Mouse (Mus musculus) brain, embryonic 18.5 days (tissue): Measurements from ENCODE around the gene Gramd1b.

Source experiments
- DNase-seq: peaks from one replicate; pipeline ENCODE4 v3.0.0-alpha.2; 2012; ENCODE audit warnings: low read depth, low spot score

The Gramd1b gene

DNA sequence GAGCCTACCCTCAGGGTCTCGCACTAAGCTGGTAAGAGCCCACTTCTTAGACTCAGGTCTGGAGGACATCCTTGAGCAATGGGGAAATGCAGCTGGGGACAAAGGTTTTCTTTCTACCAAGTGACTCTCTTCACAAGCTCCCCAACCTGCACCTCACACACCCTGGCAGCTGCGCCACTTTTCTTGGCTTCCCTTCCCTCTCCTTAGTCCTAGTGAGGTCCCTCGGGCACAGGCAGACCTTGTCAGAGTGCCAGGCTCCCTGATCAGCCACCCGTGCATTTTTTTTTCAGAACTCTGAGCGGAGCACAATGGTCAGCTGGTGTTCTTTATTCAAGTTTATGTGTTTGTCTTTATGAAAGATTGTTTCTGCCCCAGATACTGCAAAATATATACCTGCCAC is 194.5 kb downstream of the Gramd1b start:
- no peak for DNase-seq

DNA sequence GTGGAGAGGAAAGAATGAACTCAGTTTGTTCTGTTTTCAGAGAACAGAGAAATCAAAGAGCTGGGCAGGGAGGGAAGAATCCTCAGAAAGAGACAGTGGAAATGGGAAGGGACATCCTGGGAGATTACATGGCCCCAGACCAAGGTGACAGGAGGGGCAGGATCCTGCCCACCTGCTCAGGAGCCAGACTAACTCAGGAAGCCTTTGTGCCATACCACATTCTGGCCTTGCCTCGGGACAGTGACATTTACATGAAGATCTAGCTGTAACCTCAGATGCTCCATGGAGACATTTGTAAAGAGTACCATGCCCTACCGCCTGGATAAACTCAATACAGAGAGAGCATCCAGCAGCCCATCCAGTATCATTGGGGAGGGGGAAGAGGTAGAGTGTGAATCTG is 196.6 kb downstream of the Gramd1b start:
- DNase-seq = no peak

DNA sequence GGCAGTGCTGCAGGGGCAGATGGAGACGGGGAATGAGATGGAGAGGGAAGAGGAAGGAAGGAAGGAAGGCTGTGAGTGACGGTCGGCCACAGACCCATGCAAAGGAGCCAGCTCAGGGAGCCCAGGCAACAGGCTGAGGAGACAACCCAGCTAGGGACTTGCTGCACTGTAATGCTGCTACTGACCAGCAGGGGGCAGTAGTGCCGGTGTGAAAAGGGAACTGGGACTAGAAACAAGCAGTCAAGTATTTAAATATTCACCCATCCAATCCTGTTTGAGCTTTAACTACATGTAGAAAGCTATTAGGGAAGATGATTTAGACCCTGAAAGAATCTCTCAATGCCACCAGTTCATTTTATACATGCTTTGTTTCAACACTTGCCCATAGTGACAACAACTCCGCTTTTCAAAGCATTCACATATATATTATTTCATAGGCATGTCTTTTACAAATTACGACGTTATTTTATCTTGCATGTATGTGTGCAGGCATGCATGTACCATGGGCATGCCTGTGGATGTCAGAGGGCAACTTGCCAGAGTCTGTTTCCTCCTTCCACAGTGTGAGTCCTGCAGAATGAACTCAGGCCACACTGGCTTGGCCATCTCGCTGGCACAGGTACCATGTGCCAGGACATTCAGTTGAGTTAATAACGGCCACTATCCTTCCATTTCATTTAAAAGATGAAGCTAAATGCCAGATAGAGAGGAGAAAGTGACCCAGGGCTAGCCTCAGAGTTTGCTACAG is 197.4 kb downstream of the Gramd1b start:
- no peak for DNase-seq

DNA sequence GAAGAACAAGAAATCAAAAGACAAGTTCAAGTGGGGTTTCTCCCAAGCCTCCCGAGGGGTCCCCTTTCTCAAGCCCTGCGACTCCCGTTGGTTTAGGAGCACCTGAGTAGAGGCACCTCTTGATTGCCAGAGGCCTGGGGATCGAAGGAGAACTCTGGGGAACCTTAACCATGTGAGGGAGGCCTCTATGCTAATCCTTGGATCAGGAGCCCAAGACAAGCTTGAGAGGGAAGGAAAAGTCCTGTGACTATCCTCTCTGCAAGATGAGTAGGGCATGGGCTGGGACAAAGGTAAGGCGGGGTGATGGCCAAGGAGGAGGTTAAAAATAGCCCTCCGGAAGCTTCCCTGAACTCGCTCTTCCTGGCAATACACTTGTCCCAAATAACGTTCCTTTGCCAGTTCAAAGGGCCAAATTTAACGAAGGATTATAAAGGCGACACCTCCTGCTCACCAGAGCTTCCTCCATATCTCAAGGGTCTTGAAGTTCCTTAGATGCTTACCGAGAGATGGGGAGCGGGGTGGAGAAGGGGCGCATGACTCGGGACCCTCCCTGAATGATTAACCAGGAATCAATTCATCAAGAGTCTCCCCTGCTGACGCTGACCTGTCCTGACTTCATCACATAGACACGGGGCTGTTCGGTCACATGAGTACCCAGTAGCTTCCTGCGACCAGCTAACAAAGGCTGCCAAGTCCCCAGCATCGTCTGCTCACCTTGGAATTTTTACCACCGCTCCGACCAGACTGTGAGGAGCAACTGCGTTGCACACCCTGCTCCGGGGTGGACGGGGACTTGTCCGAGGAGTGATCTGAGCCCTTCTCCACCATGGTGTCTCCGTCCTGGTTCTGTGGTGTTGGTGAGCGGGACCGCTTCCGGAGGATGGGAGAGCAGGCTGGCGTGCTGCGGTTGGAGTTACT is 198.2 kb downstream of the Gramd1b start:
- no peak for DNase-seq

DNA sequence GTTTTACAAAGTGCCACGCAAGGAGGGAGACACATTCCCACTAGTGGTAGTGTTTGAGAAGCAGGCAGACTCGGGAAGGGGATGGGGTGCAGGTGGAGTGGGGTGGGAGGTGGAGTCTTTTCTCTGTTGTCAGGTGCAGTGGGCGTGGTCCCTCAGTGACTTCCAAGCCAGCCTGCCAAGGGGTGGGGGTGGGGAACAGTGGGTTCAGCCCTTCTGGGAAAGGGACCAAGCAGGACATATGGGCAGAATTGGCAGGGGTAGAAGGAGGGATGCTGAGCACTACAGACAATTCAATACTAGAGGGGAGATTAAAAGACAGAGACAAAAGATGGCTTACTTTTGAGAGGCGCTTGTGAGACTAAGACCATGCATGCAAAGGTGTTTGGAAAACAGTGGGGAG is 198.9 kb downstream of the Gramd1b start:
- no peak for DNase-seq

DNA sequence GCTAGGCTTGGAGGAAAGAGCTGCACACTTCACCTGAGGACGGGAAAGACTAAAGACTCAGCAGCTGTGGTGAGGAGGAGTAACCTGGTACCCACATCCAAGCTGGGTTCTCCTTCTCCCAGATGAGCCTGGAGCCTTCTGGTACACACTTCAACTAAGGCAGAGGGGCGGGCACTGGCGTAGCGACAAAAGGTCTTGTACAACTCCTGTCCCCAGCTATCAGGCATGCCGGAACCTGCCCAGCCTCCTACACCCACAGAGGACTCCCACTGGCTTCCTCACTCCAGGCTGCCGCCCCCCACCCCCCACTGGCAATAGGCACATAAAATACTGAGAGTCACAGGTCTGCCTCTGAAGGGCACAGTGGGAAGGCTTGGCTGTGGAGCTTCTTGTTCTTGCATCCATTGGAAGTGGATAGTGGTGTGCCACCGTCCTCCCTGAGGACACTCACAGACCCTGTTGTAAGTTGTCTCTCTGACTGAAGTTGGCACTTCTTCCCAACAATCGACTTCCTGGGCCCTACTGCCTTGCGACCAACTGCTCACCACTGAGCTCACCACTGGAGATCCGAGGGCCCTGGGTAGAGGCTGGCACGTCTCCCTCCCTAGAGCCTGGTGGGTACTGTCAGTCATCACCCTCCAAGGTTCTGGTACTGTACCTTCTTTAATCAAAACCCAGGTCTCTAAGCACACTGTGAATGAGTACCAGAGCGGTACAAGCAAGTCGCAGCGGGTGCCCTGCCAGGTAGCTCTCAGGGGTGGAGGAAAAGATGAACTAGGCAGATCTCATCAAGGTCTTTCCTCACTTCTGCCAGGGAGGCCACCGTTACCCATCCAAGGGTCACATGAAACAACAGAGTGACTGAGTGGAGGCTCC is 199.5 kb downstream of the Gramd1b start:
- no peak for DNase-seq

DNA sequence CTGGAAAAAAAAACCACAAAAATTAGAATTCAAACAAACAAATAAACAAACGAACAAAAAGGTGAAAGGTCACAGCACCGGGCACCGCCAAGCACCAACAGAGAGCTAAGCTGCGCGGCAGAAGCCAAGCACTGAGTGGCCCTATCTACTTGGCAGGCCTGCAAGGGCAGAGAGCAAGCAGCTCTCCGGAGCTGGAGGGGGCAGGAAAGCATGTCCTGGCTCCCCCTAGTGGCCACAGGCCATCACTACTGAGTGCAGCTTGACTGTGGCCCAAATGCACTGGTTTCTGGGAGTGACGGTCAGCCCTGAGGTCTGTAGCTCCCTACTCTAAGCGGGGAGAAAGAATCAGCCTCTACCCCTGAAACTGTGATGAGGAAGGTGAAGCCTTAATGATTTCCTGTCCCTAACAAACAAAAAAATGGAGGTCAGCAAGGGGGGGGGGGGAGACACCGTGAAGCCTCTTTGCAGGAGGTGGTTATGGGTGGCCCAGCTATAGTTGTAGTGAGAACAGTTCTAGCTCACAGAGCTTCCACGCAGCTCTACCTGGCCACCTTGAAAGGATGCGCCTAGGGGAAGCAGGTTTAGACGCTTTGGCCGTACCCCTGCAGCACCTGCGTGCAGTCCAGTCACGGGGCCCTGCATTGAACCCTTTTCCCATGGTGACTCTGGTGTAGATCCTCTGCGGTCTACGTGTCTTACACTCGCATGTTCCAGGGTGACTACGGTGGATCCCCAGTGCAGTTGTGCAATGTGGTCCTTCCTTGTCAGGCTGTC is 200.4 kb downstream of the Gramd1b start:
- DNase-seq = no peak

DNA sequence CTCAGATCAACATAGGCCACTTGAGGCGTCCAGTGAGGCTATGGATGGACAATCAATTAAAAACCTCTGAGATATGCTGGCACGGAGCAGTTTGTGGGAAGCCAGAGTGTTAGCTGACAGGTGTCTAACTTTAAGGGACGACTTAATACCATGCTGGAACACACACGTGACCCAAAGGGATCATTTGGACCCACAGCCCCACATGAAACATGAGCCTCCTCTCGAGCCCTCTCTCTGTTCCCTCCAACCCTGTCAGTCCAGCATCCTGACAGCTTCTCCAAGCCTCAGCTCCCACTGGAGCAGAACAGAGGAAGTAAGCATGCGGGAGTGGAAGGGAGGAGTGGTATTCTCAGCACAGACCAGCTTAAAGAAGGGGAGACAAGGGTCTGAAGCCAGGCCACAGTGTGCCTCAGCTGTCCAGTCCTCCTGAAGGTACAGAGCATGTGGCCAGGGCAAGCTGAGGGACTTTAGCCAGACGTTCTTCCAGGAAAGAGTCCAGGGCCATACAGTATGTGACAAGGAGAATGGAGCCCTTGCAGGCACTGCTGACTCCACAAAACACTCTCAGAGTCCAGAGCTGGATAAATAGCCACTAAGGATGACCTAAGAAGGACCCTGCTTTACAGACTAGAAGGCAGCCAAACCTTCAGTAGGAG is 204.8 kb downstream of the Gramd1b start:
- DNase-seq = no peak

DNA sequence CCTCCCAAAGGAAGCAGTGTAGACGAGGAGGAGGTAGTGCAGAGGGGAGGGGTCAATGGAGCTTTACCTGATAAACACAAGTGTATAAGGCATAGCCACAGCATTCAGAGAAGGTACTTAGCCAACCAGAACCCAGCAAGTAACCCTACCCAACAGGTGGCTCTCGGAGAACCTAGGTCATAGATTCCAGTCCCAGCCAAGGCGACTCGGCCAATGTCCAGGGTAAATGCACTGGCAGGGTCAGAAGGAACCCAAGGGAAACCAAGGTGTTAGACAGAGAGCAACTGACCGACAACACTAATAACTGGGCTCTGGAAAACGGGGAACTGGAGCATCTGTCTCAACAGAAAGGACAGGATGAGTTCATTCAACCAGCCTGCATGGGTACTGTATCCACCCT is 206.4 kb downstream of the Gramd1b start:
- DNase-seq = no peak

DNA sequence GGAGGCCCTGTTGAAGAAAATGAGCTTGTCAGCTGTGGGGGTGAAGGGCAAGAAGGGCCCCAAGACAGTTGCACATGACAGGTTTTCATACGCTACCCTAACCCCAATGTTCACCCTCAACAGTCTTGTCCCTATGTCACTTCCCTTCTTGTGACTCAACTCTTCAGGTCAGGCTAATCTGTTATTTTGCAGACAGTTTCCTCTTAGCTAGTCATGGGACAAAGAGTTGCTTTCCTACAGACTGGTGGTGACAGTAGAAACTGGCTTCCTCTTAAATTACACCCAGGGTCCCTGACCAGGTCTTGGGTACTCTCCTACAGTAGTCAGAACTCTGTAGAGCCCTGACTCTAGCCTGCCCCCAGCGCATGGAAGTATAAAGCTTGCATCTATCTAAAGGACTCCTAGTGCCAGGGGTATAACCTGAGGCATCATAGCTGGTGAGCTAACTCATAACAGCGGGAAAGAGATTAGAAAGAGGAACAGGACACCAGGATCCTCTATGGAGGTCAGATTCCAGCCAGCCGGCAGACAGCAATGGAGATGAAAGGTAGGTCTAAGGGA is 206.9 kb downstream of the Gramd1b start:
- no peak for DNase-seq

DNA sequence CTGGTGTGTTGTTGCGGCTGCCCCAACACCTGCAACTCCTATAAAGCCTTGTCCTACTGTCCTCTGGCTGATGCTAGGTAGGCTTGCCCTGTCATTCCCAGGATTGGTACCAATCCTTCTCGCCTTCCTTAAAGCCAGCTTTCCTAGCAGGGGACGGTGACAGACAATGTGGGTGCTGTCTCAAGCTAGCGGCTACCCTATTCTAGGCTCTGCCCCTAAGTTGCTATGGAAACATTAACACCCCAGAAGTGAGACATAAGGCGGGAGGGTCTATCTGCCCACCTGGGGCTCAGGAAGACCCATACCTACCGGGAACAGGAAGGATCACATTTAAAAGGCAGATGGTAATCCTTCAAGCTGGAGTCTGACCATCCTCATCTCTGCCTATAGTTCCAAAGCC is 207.4 kb downstream of the Gramd1b start:
- DNase-seq = no peak

DNA sequence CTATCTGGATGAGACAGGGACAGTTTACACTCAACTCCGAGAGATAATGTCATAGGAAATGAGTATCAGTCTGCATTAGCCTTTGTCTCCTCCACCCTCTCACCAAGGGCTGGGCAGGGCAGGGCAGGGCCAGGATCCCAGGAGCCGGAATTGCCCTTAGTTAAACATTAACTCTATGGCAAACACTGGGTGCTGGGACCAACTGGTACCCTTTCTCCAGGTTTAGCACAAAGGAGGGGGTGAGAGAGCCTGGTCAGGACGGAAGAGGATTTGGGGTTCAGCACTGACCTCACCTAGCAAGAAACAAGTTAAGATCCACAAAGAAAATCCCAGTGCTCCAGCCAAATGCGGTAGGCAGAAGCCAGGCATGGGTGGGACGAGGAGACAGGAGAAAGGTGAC is 208.0 kb downstream of the Gramd1b start:
- DNase-seq = no peak

DNA sequence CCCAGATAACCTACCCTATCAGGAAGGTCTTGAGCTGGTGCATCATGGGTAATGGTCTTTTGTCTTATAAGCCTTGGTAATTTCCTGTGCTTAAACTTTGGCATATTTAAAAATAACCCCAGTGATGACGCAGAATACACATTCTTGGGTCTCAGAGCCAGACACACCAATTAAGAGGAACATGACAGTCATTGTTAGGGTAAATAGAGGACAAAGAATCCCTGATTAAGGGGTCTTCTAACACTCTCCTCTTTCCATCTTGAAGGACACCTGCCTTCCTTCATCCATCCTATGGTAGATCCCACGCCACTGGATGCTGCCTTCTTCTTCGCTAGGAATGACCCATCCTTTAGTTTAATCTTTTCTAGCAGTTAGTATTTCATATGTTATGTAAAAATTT is 208.8 kb downstream of the Gramd1b start:
- DNase-seq = no peak

DNA sequence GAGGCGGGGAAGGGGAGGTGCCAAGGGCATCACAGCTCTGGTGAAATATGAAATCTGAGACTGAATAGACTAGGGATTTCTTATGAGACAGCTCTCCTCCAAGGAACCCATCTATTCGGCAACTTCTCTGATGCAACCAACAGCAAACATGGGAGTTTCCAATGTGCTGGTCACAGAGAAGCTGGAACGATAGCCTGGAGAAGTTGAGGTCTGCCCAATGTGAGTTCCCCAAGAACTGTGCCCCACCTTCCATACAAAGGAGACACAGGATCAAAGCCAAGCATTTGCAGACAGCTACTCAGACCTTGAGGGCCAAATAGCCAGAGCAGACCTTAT is 209.5 kb downstream of the Gramd1b start:
- DNase-seq = no peak

DNA sequence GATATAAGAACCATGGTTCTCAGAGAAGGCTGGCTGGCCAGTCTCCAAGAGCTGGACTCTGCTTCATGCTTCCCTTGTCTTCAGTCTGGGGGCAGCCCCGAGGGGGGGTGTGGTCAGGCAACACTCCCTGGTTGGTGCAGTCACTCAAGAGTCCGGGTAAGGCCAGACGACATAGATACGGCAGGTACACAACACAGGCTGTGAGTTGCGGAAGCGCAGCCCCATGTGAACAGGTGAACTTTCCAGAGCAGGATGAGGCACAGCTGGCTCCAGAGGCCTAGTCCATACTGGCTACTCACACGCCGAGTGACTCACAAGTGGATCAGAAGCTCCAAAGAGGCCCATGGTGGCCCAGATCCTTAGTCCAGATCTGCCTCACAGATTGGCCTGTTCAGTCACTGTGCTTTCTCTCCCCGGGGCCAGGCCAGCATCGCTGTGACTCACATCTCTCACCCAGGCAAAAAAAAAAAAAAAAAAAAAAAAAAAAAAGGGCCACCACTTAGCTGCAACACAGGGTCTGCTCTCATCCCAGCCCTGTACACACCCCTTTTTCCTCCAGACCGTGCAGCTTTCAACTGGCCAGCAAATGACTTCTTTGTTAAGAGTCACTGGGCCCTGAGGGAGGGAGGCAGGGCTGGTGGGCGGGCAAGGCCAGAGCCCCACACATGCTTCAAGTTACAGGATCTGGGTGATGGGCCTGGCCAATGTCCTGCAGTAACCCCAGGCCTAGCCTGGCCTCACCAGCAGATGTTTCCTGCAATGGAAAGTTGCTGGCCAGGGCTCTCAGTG is 210.1 kb downstream of the Gramd1b start:
- DNase-seq = no peak

DNA sequence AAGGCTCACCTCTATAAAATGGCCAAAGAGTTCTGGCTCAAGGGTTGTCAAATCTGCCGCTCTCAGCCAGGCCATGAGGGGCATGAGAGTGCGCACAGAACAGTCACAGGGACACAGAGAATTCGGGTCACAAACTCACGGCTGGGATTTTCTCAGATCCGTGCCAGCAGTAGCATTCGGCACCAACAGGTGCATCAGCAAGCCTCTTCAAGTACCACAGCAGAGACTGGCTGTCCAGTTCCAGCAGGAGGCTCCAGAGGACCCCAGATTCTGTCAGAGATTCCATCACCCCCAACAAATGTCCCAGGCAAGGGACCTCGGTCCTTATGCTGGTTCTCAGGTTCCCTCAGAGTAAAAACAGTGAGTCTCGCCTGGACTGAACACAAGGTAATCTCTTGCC is 210.8 kb downstream of the Gramd1b start:
- no peak for DNase-seq

DNA sequence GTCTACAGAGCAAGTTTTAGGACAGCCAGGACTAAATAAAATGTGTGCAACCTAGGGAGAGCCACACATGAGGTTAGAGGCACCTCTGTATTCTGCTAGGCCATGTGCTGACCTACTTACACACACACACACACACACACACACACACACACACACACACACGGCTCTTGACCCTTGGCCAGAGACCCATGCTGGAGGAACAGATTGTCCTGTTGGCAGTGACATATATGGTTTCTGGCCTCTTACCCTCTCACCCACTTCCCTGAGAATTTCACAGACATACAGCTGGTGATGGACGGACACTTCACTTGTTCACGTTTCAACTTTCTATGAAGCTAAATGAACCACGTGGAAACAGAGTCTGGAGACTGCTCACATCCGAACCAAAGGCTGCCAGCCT is 212.4 kb downstream of the Gramd1b start:
- DNase-seq = no peak

DNA sequence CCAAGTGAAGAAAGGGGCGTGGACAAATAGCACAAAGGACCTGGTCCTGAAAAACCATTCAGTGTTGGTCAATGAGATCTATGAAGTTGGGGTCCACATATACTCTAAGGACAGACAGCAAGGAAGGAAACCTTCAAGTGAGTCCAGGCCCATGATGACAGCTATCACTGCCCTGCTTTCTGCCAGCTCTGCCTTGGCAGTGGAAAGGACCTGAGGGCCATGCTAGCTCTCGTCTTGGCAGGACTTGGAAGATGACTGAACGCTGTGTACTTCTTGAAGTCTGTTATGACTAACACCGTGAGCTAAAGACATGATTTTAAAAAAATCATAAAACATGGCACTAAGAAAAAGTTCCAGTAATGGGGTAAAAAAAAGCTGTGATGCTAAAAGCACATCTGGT is 213.4 kb downstream of the Gramd1b start:
- DNase-seq = no peak

DNA sequence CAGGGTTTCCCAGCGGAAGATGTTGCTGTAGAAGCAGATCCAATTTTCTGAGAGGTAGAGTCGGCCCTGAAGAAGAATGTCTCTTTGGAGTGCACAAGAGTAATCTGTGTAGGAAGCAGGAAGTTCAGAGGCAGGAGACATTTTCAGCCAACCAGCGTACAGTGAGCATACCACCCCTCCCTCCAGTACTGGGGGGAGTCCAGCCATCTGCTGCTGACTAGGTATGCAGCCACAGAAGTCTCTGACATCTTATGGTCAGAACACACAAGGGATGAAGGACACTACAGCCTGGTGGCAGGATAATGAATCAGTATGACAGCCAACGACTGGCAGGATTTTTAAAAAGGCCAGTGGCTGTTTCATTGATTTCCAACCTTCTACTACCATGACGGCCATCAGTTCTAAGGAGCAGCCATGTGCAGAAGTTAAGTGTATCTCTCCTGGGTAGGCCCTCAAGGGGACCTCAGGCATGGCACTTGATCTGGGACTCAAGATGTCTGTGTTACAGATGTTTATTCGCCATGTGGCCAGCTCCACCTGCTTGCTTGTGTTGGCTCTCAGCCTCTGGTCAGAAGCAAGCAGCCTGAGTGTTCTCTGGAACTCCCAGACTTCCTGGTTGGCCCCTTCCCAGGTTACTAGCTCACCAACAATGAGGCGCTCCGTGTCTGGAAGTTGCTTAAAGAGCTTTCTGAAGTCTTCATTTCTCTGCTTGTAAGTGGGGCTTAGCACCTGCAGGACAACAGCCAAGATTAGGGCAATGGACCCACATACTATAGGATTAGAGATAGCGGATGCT is 214.1 kb downstream of the Gramd1b start:
- no peak for DNase-seq
